Mouse (Mus musculus): ENCODE measurements around the gene Dand5.
"Not testable (repeated sequence)": the region's sequence is repeated elsewhere in the genome, so short reads cannot be mapped to it uniquely, and the experiment has no call there.

Dand5 gene

DNA sequence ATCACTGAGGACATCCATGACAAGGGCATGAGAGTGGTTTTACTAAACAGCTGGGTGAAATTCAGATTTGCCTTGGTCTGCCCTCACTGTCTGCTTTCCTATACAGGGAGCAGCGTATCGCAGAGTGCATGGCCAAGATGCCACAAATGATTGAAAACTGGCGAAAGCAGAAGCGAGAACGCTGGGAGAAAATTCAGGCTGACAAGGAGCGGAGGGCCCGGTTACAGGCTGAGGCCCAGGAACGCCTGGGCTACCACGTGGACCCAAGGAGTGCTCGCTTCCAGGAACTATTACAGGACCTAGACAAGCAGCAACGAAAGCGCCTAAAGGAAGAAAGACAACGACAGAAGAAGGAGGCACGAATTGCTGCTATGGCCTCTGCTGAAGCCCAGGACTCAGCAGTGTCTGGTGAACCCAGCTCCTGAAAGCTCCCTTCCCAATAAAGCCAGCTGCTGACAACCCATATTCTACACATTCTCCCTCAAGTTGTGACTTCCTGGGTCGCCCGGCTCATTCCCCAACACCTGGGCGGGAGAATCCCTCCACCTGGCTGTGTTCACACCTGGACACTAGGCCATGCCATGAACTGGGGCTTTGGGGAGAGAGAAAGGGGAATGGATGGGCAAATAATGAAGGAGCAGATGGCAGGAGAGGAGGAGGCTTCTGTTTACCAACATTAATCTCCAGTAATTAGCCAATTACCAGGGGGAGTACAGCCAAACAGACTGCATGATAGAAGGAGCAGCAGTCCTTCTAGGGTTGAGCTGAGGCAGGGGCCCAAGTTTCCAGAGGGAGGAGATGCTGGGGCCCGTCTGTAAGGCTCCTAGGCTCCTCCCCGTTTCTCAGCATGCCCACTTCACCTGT lies 11.6 kb upstream of the Dand5 start:
- no peak for DNase-seq

GRCm38 (mm10) chr8:84832759-84833742 lies 10.4 kb upstream of the Dand5 start:
- DNase-seq, result no peak

DNA sequence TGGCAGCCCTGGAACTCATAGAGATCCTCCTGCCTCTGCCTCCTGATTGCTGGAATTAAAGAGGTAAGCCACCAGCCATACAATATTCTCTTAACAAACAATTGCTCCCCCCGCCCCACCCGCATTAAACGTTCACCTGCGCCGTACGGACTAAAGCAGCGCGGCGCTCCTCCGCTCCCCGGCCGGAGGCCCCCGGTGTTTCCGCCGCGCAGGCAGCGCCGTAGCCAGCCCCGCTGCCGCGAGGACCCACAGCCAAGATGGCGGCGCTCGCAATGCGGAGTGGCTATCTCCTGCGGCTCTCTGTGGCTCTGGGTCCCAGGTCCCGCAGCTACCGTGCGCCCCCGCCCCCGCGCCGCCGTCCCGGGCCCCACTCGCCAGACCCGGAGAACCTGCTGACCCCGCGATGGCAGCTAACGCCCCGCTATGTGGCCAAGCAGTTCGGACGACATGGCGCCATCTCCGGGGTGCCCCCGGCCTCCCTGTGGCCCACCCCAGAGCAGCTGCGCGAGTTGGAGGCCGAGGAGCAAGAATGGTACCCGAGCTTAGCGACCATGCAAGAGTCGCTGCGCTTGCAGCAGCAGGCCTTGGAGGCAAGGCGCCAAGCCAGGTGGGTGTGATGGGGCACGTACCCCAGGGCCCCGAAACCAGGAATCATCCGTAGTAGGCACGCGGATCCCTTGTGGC lies 9.6 kb upstream of the Dand5 start:
- peak; percentile 82 for DNase-seq

GRCm38 (mm10) chr8:84831490-84831889 lies 8.9 kb upstream of the Dand5 start, which contains the start of gene Gadd45gip1:
Gene Gadd45gip1 (plus strand): TSS chr8:84831522.
- DNase-seq, result no peak

DNA sequence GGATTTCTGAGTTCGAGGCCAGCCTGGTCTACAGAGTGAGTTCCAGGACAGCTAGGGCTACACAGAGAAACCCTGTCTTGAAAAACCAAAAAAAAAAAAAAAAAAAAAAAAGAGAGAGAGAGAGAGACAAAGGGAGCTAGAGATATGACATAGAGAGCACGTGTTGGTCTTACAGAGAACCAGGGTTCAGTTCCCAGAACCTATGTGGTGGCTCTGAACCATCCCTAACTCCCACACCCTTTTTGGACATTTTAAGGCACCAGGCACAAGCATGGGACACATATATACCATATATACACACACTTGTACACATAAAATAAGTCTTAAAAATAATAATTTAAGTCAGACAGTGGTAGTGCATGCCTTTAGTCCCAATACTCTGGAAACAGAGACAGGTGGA lies 3.9 kb upstream of the Dand5 start:
- DNase-seq, result not testable (repeated sequence)

DNA sequence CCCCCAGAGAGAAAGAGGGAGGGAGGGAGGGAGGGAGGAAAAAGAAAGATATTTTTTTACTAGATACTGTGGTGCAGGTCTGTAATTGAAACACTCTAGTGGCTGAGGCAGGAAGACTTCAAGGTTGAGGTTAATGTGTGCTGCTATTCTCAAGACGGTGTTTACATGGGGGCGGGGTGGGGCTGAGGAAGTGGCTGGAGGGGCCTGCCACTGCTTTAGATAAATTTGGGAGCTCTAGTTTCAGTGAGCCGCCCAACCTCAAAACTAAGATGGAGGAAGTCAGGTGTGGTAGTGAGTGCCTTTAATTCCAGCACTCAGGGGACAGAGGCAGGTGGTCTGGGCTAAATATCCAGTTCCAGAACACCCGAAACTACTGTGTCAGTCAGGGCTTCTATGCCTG lies 3.0 kb upstream of the Dand5 start:
- DNase-seq, result no peak

DNA sequence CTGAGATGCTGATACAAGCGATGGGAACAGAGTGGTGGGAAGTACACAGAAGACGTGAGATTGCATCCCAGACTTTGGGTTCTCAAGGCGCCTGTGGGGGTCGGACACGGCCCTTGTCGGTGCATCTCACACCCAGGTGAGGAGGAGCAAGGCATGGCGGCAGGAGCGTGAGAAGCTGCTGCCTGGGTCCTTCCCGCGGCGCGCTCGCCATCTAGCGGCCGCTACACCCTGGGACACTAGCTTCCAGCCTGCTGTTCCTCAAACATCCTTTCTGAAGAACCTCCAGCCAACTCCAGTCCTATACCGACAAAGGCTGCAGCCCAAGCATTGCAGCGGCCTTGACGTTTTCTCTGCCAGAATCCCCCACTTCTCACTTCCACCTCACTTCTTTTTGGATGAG lies 1.0 kb upstream of the Dand5 start:
- peak; percentile 75 for DNase-seq

- DNase-seq, result no peak
Measured at GRCm38 (mm10) chr8:84816117-84816516, 6.5 kb downstream of the Dand5 start.

- DNase-seq, result peak; percentile 99
Measured at GRCm38 (mm10) chr8:84815547-84815946, 7.1 kb downstream of the Dand5 start.

- no peak for DNase-seq
Measured at GRCm38 (mm10) chr8:84814555-84815441, 7.8 kb downstream of the Dand5 start.

- no peak for DNase-seq
Measured at GRCm38 (mm10) chr8:84814240-84814554, 8.4 kb downstream of the Dand5 start.

DNA sequence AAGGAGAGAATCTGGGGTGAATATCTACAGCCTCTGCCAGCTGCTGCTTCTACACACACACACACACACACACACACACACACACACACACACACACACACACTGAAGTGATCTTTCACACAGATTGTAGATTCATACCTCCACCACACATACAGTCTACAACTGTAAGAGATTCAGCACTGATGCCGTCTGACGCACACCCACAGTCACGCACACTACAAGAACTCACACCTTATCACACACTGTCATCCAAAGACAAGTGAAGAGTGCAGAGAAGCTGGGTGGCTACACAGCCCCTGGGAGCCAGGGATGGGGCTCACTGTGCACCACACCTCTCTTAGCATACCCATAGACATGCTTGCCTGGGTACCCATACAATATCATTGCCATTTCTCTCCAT lies 8.8 kb downstream of the Dand5 start:
- DNase-seq, result no peak

GRCm38 (mm10) chr8:84813059-84813458 lies 9.6 kb downstream of the Dand5 start:
- DNase-seq, result peak; percentile 95

GRCm38 (mm10) chr8:84811303-84811702 lies 11.3 kb downstream of the Dand5 start:
- no peak for DNase-seq

DNA sequence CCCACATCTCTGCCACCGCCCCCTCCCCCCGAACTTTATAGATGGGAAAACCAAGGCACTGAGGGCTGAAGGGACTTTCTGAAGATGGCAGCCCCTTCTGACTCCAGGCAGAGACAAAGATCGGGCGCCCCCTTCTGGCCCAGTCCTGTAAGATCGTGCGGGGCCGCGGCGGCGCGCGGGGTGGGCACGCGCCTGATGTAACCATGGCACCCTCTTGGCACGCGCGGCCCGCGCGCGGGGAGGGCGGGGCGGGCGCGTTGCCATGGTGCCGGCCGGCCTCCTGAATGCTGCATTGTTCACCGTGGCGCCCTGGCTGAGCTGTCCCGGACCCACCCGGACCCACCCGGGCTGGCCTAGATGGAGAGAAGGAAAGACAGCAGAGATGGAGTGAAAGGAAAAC lies 11.7 kb downstream of the Dand5 start:
- DNase-seq, result peak; percentile 99

- DNase-seq, result no peak
Measured at GRCm38 (mm10) chr8:84809941-84810280, 12.7 kb downstream of the Dand5 start.

GRCm38 (mm10) chr8:84809109-84809940 lies 13.3 kb downstream of the Dand5 start:
- DNase-seq, result no peak

- no peak for DNase-seq
Measured at GRCm38 (mm10) chr8:84806031-84806430, 16.6 kb downstream of the Dand5 start.

GRCm38 (mm10) chr8:84799999-84800831 lies 22.4 kb downstream of the Dand5 start, which contains the start of gene Nfix:
Gene Nfix (minus strand): TSS chr8:84800344.
- peak; percentile 69 for DNase-seq
